Mouse (Mus musculus) intestine, postnatal 0 days (tissue): Measurements from ENCODE around the gene Nppb. TPM values are rescaled to one million over a fixed set of nuclear protein-coding genes. Genes with fewer than 3 reads are reported as not detected.

Source experiments
- ATAC-seq: fragments of 200-750 bp; cut with Nextera tagmentation; 2 replicates; pipeline ENCODE4 v1.8.0; 2017; ENCODE audit warnings: mild to moderate bottlenecking, moderate TSS enrichment, moderate library complexity
- H3K27ac ChIP-seq: fragments of 300-500 bp; sonication (generic); 2 replicates; pipeline ENCODE4 v1.5.1; 2014; ENCODE audit warnings: mild to moderate bottlenecking, low read depth, low read length, moderate library complexity
- H3K27me3 ChIP-seq: fragments of 300-500 bp; sonication (generic); replicated peaks from 2 replicates; pipeline ENCODE4 v1.6.1; 2014; ENCODE audit warnings: low read length, mixed read lengths; ENCODE audit not compliant: control insufficient read depth, insufficient read depth
- H3K36me3 ChIP-seq: fragments of 300-500 bp; sonication (generic); 2 replicates; pipeline ENCODE4 v1.6.1; 2014; ENCODE audit warnings: mild to moderate bottlenecking, moderate library complexity; ENCODE audit not compliant: control insufficient read depth, insufficient read depth
- H3K4me1 ChIP-seq: fragments of 300-500 bp; sonication (generic); replicated peaks from 2 replicates; pipeline ENCODE4 v1.6.1; 2014; ENCODE audit warnings: antibody characterized with exemption, low read length, mixed read lengths; ENCODE audit not compliant: control insufficient read depth, insufficient read depth
- H3K4me2 ChIP-seq: fragments of 300-500 bp; sonication (generic); replicated peaks from 2 replicates; pipeline ENCODE4 v1.6.1; 2014; ENCODE audit warnings: low read depth, mild to moderate bottlenecking, moderate library complexity
- H3K4me3 ChIP-seq: fragments of 300-500 bp; sonication (generic); 2 replicates; pipeline ENCODE4 v1.5.1; 2014; ENCODE audit warnings: low read depth, low read length
- H3K9ac ChIP-seq: fragments of 300-500 bp; sonication (generic); 2 replicates; pipeline ENCODE4 v1.6.1; 2014; ENCODE audit warnings: mild to moderate bottlenecking, low read depth, low read length
- H3K9me3 ChIP-seq: fragments of 300-500 bp; sonication (generic); 2 replicates; pipeline ENCODE4 v1.6.1; 2016; ENCODE audit warnings: mixed run types; ENCODE audit not compliant: control insufficient read depth
- CTCF ChIP-seq: sonication (generic); IDR thresholded peaks from 2 replicates; pipeline ENCODE4 v1.5.1; 2016; ENCODE audit warnings: low read depth, mild to moderate bottlenecking, control low read depth, antibody characterized with exemption, moderate library complexity
- WGBS: fragments of 180-500 bp; shearing (Covaris S2); extraction: QIAGEN DNeasy Blood & Tissue Kit; methylation state at CpG from one replicate; pipeline ENCODE4 v1.1.7; 2014; 5-methylcytosine and 5-hydroxymethylcytosine counted together
- polyA plus RNA-seq: library from polyadenylated mRNA; unstranded; fragments of >200 nt; fragmentation: Nextera tagmentation; extraction: Ambion mirVana; gene quantifications from 2 replicates; pipeline ENCODE4 v1.2.1, GENCODE M21; 2015

Gene Nppb
- polyA plus RNA-seq, 1 experiment from 2014 or later, result not detected

GRCm38 (mm10) chr4:147993571-147994095 is 8.0 kb downstream of the Nppb start:
- no peaks in the 10 kb centered on the region for H3K36me3 ChIP-seq
- H3K4me2 ChIP-seq, result no peak overlapping the region
- H3K9ac ChIP-seq, result no peak overlapping the region
- TF ChIP-seq CTCF, result no peak
- no peak overlapping the region for H3K27ac ChIP-seq
- no peaks in the 10 kb centered on the region for H3K4me1 ChIP-seq
- ATAC-seq, result no peak
- H3K9me3 ChIP-seq, result no peaks in the 10 kb centered on the region
- no peaks in the 10 kb centered on the region for H3K27me3 ChIP-seq
- H3K4me3 ChIP-seq, result no peak overlapping the region
- WGBS, result 47% methylated on average over 7 of the region's 7 CpGs

DNA sequence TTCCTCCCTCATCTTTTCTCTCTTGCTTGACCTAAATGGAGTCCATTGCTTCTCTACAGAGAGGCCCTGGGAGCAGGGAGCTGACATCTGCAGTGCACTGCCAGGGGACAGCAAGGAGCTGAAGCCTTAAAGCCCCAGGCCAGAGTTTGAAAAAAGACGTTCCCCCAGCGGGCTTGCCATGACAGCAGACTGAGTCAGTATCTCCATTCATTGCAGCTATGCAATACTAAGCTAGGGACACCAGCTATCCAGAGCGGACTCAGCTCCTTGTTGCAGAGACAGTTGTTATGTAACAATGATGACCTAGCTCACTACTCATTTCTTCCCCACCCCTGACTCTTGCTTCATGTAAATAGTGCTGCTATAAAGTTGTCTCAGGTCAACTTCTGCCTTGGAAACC is 9.7 kb downstream of the Nppb start:
- Histone ChIP-seq H3K27ac (no peak overlapping the region), H3K4me1 (no peaks in the 10 kb centered on the region), H3K4me2 (no peak overlapping the region), H3K4me3 (no peak overlapping the region), H3K36me3 (no peaks in the 10 kb centered on the region), H3K9me3 (no peaks in the 10 kb centered on the region), H3K27me3 (no peaks in the 10 kb centered on the region), H3K9ac (no peak overlapping the region)
- no peak for ATAC-seq
- WGBS, result 73% methylated on average over 3 of the region's 3 CpGs
- no peak for TF ChIP-seq CTCF

DNA sequence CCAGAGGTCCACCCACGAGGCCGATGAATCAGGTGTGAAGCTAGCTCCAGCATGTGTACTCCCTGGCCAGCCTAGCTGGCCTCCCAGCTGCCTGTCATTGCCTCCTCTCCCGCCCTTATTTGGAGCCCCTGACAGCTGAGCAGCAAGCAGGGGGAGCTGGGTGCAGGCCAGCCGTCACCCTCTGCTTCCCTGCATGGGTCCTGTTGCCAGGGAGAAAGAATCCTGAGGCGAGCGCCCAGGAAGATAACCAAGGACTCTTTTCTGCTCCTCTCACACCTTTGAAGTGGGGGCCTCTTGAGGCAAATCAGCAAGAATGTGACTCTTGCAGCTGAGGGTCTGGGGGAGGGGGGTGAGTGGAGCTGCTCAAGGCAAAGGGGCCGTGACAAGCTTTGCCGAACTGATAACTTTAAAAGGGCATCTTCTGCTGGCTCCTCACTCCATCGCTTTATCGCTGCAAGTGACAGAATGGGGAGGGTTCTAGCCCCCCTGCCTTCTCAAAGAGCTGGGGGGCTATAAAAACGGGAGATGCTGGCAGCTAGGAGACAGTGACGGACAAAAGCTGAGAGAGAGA is 14.7 kb downstream of the Nppb start, which contains the start of gene Nppa:
Nppa (plus strand) TSS at position 521 of the 571 bp plus-strand sequence.
- H3K27ac ChIP-seq, result no peak within 1 kb of the TSS
- H3K4me3 ChIP-seq, result no peak within 1 kb of the TSS
- WGBS, result 36% methylated on average over 12 of the region's 12 CpGs
- no peak within 1 kb of the TSS for H3K4me2 ChIP-seq
- TF ChIP-seq CTCF, result no peak
- no peaks in the 10 kb centered on the region for H3K9me3 ChIP-seq
- H3K9ac ChIP-seq, result no peak within 1 kb of the TSS
- H3K27me3 ChIP-seq, result no peaks in the 10 kb centered on the region
- peaks cover 3% of the 10 kb centered on the region; the same call in 1 of the 2 replicates for H3K36me3 ChIP-seq
- no peak for ATAC-seq
- no peaks in the 10 kb centered on the region for H3K4me1 ChIP-seq

DNA sequence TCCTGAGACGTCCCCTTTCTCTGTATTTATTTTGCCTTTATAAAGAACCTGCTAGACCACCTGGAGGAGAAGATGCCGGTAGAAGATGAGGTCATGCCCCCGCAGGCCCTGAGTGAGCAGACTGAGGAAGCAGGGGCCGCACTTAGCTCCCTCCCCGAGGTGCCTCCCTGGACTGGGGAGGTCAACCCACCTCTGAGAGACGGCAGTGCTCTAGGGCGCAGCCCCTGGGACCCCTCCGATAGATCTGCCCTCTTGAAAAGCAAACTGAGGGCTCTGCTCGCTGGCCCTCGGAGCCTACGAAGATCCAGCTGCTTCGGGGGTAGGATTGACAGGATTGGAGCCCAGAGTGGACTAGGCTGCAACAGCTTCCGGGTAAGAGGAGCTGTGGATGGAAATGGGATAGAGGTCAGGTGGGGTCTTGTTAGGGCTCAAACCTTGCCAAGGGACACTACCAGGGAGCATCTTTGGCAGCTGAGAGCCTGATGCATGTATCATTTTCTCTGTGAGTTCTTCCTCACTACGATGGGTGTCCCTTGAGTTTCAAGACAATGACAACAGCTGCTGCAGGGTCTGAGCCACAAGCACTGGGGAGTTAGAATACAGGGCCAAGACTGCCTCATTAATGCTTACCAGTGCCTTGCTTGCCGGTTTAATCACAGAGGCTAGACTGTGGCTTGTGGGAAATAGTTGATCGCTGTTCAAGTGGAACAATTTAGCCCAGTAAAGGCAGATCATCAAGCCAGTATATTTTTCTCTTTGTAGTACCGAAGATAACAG is 15.6 kb downstream of the Nppb start:
- H3K9me3 ChIP-seq, result no peaks in the 10 kb centered on the region
- no peak; the same call in 1 of the 2 replicates for ATAC-seq
- no peak overlapping the region for H3K4me2 ChIP-seq
- peaks cover 12% of the 10 kb centered on the region for H3K36me3 ChIP-seq
- no peaks in the 10 kb centered on the region for H3K4me1 ChIP-seq
- H3K27me3 ChIP-seq, result no peaks in the 10 kb centered on the region
- 81% methylated on average over 17 of the region's 17 CpGs for WGBS
- no peak for TF ChIP-seq CTCF
- no peak overlapping the region for H3K4me3 ChIP-seq
- no peak overlapping the region for H3K9ac ChIP-seq
- H3K27ac ChIP-seq, result no peak overlapping the region

- H3K9me3 ChIP-seq, result no peaks in the 10 kb centered on the region
- TF ChIP-seq CTCF, result no peak
These were observed 16.3 kb downstream of the Nppb start for GRCm38 (mm10) chr4:148001866-148002265.

GRCm38 (mm10) chr4:148004361-148004760 is 18.8 kb downstream of the Nppb start:
- Histone ChIP-seq H3K4me2 (no peak overlapping the region), H3K4me1 (no peaks in the 10 kb centered on the region), H3K27me3 (no peaks in the 10 kb centered on the region), H3K36me3 (peaks cover 42% of the 10 kb centered on the region), H3K27ac (no peak overlapping the region), H3K9me3 (no peaks in the 10 kb centered on the region), H3K4me3 (no peak overlapping the region), H3K9ac (no peak overlapping the region)
- TF ChIP-seq CTCF, result no peak
- ATAC-seq, result no peak
- WGBS, result 85% methylated on average over 7 of the region's 7 CpGs

More at GRCm38 (mm10) chr4:148001866-148002265, 16.3 kb downstream of the Nppb start:
- no peak for ATAC-seq
- no peaks in the 10 kb centered on the region for H3K4me1 ChIP-seq
- H3K4me2 ChIP-seq, result no peak overlapping the region
- H3K27ac ChIP-seq, result no peak overlapping the region
- H3K9ac ChIP-seq, result no peak overlapping the region
- H3K36me3 ChIP-seq, result peaks cover 19% of the 10 kb centered on the region
- no peaks in the 10 kb centered on the region for H3K27me3 ChIP-seq
- H3K4me3 ChIP-seq, result no peak overlapping the region
- 46% methylated on average over 8 of the region's 8 CpGs for WGBS
